Mouse (Mus musculus) cerebellum, adult 11 months (tissue): Measurements from ENCODE around the gene Armc3.

ENCODE experiments used
- DNase-seq: peaks from one replicate; pipeline ENCODE4 v3.0.0; 2022

Gene Armc3

DNA sequence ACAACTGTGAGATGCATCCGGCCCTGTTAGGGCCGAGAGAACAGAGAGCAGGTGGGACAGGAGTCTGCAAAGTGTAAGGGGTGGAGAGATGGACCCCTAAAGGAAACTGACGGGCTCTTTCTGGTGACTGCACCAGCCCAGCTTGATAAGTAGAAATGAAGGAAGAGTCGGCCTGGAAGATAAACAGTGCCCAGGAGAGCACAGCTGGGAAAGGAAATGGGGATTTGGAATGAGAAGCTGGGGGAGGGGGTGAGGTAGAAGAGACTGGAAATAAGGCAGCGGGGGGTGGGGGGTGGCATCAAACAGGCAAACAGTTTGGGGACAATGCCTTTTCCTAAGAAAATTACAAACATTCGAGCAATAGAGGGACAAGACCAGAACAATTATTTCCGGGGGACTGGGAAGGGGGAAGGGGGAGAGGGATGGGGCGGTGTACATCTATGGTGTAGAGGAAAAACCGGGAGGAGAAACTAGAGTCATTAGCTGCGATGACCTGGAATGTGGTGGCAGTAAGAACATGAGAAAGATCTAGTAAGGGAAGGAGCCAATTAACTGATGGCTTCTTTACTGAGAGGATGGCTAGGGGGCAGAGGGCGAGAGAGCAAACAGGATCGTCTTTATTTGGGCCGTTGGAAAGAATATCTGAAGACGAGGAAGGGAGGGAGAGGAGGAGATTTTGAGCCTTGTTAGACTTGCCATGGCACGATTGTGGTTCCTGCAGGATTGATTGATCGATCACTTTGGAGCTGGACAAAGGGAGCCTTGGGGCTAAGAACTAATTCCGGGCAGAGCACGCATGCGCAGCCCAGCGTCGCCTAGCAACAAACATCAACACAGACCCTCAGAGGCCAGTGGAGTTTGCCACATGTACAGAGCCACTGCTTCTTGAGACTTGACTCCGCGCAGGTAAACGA is at the start of gene Armc3:
Armc3 (plus strand) TSS at position 851 of the 914 bp plus-strand sequence.
- DNase-seq = peak; percentile 1

DNA sequence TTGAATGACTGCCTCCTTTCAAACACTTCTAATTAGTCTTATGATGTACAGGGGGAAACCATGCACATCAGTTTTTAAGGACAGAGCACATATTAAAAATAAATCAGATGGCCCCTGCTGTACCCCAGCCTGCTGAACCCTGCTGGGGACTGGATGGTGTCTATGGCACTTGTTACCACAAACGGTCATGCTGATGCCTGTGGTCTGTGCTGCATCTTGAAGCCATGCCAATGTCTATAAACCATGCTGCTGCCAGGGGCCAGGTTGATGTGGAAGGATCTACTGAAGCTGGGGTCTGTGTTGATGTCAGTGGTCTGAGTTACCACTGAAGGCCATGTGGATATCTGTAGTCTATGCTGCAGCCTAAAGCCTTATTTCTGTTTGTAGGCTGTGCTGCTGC is 46.4 kb upstream of the Armc3 start:
- no peak for DNase-seq

- DNase-seq = no peak
Measured at GRCm38 (mm10) chr2:19156176-19156575, 42.9 kb upstream of the Armc3 start.

- no peak for DNase-seq
Measured at GRCm38 (mm10) chr2:19159539-19159938, 39.6 kb upstream of the Armc3 start.

DNA sequence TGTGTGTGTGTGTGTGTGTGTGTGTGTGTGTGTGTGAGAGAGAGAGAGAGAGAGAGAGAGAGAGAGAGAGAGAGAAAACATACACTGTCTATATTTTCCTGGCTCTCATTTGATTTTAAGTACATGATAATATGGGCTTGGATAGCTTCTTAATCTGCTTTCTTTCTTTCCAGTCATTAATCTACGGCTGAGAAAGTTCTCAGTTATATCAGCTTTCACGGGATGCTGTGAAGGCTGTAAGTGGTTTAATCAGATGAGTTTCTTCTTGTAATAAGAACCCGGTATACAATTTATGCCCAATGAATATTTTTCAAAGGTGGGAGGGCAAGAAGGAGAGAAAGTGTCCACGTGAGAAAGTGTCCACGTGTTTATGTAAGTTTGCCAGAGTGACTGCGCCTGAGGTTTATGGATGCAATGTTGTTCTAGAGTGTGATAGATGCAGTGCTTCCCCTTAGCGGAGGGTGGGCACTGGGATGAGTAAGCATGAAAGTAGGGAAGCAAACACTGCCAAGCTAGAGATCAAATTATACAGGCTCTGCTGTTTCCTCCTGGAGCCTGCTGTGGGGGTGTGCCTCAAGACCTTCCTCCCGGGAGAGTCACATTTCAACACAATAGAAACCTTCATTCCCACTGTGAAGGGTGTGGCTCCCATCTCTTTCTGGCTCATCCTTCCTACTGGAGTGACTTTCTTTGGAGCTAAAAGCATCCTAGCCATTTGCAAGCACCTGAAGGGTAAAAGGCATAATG is 38.6 kb upstream of the Armc3 start:
- DNase-seq = no peak

- no peak for DNase-seq
Measured at GRCm38 (mm10) chr2:19164234-19164633, 34.9 kb upstream of the Armc3 start.

DNA sequence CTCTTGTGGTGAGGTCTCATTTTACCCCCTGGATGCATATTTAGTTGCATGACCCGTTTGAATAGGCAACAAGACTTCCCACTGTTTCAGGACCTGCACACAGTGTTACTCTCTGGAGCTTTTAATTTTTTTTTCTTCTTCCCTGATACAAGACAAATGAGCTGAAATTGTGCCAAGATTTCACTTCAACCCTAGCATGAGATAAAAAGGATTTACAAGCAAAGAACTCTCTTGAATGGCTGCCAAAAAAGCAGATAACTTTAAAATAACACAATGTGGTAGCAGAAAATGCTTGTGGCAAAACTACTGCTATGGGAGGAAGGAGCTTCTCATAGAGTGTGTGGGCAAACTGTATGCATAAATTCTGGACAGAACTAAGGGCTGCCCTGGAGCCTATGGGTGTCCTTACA is 22.3 kb upstream of the Armc3 start:
- no peak for DNase-seq

DNA sequence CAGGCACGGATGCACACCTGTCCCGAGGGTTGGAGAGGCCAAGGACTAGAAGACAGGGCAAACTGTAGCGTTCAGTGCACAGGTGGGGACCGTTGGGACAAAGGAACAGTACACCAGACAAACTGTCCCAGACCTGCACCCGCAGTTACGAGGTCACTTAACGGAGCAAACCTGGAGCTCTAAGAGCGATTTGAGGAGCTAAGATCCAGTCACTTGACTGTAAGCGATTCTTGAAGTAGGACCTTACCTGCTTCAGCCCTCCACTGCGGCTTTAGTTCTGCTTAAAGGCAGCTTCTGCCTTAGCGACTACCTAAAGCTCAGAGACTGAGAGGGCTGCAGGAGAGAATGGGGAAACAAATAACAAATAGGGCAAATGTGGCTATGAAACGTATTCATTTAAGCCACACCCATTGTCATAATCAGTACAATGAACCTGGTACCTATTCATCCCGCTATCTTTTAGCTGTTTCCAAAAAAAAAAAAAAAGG is 308 bp downstream of the Armc3 start:
- DNase-seq = no peak

DNA sequence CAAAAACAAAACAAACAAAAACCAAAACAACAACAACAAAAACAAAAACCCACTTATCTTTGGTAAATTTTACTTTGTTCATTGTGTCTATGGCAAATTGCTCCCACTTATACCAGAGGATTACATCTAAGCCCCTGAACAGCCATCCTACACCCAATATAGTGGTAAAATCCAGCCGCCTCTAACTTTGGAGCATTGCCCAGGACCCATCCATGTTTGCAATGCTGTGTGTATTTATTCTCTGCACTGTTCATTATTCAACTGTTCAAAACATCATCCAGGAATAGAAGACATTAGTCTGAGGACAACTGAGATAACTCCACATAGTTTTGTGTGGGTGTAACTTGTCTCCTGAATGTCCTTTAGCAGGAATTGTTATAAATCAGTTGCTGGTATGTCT is 1.0 kb downstream of the Armc3 start:
- DNase-seq = no peak

GRCm38 (mm10) chr2:19201682-19202081 is 2.6 kb downstream of the Armc3 start:
- no peak for DNase-seq

DNA sequence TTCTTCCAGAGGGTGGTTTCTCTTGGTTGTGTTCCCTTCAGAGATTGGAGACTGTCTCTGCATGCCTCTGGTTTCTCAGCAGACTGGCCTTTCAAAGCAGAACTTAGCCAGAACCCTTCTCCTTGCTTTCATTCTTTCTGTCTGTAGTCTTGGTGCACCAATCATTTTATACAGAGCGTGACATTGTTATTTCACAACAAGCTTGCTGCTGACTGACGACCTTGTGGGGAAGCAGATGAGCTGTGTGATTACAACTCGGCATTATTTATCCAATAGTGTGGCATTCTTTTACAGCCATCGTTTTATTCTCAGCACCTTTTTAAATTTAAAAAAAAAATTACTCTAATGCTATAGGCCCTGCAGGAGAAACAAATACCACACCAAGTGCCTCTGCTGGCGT is 35.2 kb downstream of the Armc3 start:
- DNase-seq = no peak

- no peak for DNase-seq
Measured at GRCm38 (mm10) chr2:19235193-19235592, 36.1 kb downstream of the Armc3 start.

GRCm38 (mm10) chr2:19235614-19236013 is 36.5 kb downstream of the Armc3 start:
- DNase-seq = no peak

GRCm38 (mm10) chr2:19238771-19239170 is 39.7 kb downstream of the Armc3 start:
- DNase-seq = no peak

- no peak for DNase-seq
Measured at GRCm38 (mm10) chr2:19249611-19250010, 50.5 kb downstream of the Armc3 start.

GRCm38 (mm10) chr2:19255037-19255436 is 55.9 kb downstream of the Armc3 start:
- no peak for DNase-seq

GRCm38 (mm10) chr2:19257255-19257654 is 58.2 kb downstream of the Armc3 start:
- DNase-seq = no peak

DNA sequence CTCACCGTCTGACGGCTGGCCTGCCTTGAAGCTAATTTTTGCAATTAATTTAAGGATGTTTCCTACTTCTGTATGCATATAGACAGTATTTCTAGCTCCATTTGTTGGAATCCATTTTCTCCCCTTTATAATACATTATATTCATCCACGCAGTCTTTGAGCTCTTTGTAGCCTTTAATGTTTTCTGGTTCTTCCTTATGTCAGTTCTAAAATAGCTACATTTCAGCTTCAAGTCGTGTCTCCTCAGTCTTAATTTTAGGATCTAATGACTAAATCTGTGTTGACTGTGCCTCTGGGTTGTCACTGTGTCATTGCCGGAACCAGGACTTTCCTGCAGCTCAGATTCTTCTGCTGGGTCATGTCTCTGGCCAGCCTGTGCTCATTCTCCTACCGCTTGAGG is 61.3 kb downstream of the Armc3 start:
- DNase-seq = no peak

DNA sequence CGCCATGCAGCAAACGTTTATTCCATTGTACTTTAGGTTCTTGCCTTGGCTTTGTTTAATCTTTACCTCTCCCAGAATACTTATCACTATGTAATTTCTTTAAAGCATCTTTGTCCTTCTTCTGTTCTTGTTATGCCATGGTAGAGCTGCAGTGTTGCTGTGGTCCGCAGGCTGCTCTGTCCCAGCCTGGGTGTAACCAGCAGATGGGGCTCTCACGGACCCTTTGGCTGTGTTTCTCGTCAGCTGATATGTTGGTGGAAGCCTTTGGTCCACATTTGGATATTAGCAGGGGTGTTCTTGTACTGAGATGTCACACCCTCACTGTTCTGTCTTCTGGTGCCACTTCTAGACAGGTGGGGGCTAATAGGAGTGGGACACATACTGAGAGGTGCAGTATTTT is 64.3 kb downstream of the Armc3 start:
- no peak for DNase-seq

GRCm38 (mm10) chr2:19265834-19266233 is 66.7 kb downstream of the Armc3 start:
- no peak for DNase-seq

- no peak for DNase-seq
Measured at GRCm38 (mm10) chr2:19267396-19267795, 68.3 kb downstream of the Armc3 start.

GRCm38 (mm10) chr2:19269955-19270354 is 70.9 kb downstream of the Armc3 start:
- DNase-seq = no peak

- no peak for DNase-seq
Measured at GRCm38 (mm10) chr2:19270709-19271120, 71.6 kb downstream of the Armc3 start.

DNA sequence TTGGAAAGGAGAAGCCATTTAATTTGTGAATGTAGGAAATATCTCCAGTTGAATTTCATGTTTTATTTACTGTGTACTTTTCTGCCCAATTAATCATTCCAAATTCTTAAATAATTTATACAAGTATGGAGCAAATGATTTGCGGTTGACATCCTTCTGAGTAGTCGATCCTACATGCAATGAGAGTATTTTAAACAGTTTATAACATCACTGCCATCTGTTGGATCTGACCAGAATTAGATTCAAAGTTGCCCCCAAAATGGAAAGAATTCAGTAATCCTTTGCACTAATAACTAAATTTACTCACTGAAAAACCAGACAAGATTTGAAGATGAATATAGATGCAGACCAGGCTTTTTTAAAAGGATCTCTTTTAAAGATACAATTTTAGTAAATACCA is 75.5 kb downstream of the Armc3 start:
- DNase-seq = no peak
